Mouse (Mus musculus): ENCODE results near the gene Ubxn6.

Ubxn6 gene

DNA sequence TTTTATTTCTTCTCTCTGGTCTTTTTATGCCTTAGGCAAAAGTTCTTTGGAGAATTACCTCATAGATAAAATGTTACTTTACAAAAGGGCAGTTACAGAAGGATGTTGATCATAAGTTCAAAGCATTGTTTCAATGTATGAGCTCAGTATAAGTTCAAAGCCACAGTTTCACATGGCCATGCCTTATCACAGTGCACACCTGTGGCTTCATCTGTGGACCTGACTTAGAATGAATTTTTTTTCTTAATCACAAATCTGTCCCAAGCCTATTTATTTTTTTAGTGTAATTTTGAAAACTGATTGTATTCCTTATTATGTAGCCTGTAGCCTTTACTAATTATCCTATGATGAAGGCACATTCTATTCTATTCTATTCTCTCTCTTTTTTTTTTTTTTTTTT, 19.9 kb downstream of the Ubxn6 start:
- DNase-seq (ENCODE audit: low spot score) = no peak

DNA sequence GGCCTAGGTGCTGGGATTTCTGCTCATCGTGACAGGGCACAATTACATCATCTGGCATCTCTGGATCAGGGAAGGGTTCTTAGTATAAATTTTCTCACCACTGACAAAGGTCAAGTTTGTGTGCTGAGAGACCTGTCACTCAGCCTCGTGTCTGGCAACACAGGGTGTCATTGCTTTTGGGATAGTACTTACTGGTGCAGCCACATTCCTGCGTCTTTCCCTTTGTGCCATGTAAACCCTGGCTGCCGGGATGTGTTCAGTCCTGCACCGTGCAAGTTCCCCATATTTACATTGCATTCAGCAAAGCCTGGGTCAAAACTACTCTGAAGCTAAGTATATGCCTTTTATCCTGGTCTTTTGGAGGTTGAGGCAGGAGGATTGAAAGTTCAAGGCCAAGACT, 23.5 kb downstream of the Ubxn6 start:
- DNase-seq (ENCODE audit: low spot score) = no peak

- DNase-seq (ENCODE audit: low spot score) = no peak
Observed at GRCm38 (mm10) chr17:56040857-56041163, 34.0 kb downstream of the Ubxn6 start.

DNA sequence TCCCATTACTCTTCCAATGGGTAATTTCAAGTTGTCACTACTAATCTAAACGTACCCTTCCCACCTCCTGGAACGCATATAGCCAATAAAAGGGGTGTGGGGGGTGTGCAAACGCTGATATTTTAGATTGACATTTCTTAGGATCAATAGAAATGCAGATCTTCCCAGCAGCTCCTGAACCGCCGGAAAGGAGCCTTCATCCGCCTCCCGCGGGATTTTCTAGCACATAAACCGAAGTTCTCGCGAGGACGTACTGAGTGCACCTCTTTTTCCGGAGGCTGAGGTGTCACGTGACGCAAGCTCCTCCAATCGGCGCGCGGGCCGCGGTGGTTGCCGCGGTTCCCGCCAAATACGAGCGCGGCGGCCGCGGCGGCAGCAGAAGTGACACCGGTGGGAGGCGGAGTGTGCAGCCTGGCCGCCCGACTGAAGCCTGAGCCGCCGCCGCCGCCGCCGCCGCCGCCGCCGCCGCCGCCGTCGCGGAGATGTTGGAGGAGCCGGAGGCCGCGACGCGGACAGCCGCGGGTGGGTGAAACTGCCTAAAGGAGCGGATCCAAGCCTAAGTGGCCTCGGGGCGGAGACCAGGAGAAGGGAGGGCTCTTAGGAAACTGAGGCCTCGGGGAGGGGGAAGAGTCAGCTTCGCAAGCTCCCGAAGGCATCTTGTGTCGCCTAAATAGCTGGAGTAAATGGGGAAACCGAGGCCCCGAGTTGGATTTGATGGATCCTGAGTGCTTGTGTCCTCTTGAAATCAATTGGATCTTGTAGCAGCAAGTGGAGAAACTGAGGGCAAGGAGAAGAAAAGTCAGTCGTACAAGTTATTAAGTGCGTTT, 34.6 kb downstream of the Ubxn6 start, which contains the start of gene Chaf1a:
Gene Chaf1a, plus strand, starts transcription at position 410 of the 827 bp plus-strand sequence.
- peak; percentile 91 for DNase-seq (ENCODE audit: low spot score)

DNA sequence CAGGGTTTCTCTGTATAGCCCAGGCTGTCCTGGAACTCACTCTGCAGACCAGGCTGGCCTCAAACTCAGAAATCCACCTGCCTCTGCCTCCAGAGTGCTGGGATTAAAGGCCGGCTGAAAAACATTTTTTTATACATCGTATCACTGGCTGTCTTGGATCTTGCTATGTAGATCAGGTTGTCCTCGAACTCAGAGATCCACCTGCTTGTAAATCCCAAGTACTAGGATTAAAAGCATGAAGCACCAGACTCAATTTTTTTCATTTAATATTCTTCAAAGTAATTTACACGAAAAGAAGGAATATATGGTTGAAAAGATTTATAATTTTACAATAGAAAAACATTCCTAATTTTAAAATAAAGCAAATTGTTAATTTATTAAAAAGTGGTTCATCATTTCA, 35.5 kb downstream of the Ubxn6 start:
- DNase-seq (ENCODE audit: low spot score) = no peak

GRCm38 (mm10) chr17:56038583-56039261, 36.1 kb downstream of the Ubxn6 start:
- DNase-seq (ENCODE audit: low spot score) = no peak

DNA sequence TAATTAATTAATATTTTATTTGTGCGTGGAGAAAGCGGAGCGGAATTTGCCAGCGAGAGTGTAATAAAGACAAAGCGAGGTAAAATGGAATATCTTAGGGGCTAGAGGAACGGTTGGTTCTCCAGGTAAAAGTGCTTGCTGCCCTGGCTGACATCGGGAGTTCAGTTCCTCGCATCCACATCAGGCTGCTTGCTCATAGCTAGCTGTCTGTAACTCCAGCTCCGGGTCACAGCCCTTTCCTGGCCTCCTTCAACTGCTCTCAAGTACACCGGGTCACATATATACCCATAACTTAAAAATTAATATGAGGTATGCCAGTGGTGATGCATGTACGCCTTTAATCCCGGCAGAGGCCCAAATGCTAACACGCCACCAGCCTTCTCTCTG, 37.9 kb downstream of the Ubxn6 start:
- DNase-seq (ENCODE audit: low spot score) = no peak

- peak; percentile 98 for DNase-seq (ENCODE audit: low spot score)
Observed at GRCm38 (mm10) chr17:56036176-56036900, 38.5 kb downstream of the Ubxn6 start, which contains the start of gene Sh3gl1. Gene Sh3gl1 (minus strand): TSS chr17:56036635.

- DNase-seq (ENCODE audit: low spot score) = no peak
Observed at GRCm38 (mm10) chr17:56035216-56035615, 39.6 kb downstream of the Ubxn6 start.

DNA sequence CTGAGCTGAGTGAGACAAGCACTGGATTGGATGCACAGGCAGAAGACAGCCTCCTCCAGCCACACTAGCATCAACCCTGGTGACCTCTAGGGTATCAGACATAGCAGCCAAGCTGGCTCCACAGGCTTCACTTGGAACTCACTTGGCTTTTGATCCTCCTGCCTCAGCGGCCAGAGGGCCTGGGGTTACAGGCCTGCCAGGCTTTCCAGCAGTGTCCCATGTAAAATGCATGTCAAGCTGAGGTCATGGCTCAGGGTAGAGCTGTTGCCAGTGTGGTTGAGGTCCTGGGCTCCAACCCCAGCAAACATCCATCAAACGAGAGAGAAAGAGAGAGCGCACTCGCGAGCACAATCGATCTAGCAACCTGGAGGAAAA, 40.1 kb downstream of the Ubxn6 start:
- DNase-seq (ENCODE audit: low spot score) = no peak

- no peak for DNase-seq (ENCODE audit: low spot score)
Observed at GRCm38 (mm10) chr17:56034040-56034725, 40.6 kb downstream of the Ubxn6 start.

- DNase-seq (ENCODE audit: low spot score) = no peak
Observed at GRCm38 (mm10) chr17:56032831-56033230, 42.0 kb downstream of the Ubxn6 start.

- DNase-seq (ENCODE audit: low spot score) = no peak
Observed at GRCm38 (mm10) chr17:56032127-56032733, 42.6 kb downstream of the Ubxn6 start.

DNA sequence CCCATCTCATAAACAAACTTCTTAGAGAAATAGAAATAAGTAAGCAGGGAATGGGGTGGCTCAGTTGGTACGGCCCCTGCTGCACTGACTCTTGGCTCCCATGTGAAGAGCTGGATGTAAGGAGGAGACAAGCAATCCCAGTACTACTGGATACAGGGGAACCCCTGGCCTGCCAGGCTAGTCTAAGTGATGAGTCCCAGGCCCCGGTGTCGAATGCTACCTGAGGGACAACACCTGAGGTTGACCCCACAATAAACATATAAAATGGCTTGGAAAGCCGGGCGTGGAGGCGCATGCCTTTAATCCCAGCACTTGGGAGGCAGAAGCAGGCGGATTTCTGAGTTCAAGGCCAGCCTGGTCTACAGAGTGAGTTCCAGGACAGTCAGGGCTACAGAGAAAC, 43.4 kb downstream of the Ubxn6 start:
- no peak for DNase-seq (ENCODE audit: low spot score)

GRCm38 (mm10) chr17:56030919-56031318, 43.9 kb downstream of the Ubxn6 start:
- no peak for DNase-seq (ENCODE audit: low spot score)

- no peak for DNase-seq (ENCODE audit: low spot score)
Observed at GRCm38 (mm10) chr17:56030238-56030870, 44.5 kb downstream of the Ubxn6 start.

GRCm38 (mm10) chr17:56027801-56028441, 46.9 kb downstream of the Ubxn6 start:
- DNase-seq (ENCODE audit: low spot score) = no peak

DNA sequence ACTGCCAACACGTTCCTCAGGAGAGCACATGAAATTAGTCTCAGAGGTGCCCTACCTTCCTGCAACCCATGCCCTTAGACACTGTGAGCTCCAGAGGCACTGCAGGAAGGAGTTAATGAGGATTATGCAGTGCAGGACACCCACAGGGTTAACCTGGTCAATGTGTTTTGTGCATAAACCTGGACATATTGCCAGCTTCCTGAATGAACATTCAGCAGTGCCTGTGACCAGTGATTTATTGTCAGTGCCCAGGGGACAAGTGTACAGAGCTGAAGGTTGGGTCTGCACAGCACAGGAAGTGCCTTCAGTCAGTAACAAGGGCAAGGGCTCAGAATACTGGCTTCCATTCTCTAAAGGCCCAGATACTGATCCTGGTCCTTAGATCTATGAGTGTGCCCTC, 47.9 kb downstream of the Ubxn6 start:
- DNase-seq (ENCODE audit: low spot score) = no peak

DNA sequence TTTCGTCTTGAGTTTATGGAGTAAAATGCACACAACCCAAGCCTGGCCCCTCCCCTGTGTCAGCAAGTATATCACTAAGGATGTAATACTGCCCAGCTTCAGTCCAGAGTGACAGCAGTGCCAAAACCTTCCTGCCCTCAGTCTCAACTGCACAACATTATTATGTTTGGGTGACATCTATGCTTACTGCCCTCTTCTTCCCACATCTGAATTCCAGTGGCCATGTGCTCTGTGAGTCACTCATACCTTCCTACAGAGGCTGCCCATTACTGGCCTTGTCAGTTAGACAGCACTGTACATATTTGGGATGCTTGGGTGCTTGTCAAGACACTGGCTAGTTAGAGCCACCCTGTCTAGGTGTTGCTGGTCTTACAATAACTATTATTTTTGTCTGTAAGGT, 48.5 kb downstream of the Ubxn6 start:
- DNase-seq (ENCODE audit: low spot score) = no peak

DNA sequence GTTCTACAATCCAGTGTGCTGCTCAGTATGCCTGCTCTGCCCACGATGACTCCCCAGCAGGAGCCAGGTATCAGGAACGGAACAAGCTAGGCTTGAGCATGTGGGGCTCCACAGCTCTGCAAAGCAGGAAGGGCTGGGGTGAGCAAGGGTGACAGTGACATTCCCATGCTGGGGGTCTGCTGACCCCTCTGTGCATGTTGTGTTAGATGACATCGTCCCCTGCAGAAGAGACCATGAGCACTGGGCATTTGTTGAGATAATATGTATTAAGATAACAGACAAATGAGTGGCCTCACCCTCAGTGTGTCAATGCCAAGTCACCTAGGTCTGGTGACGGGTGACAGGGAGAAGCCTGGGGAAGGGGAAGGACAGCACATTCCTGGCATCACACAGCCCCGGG, 49.9 kb downstream of the Ubxn6 start:
- DNase-seq (ENCODE audit: low spot score) = no peak

DNA sequence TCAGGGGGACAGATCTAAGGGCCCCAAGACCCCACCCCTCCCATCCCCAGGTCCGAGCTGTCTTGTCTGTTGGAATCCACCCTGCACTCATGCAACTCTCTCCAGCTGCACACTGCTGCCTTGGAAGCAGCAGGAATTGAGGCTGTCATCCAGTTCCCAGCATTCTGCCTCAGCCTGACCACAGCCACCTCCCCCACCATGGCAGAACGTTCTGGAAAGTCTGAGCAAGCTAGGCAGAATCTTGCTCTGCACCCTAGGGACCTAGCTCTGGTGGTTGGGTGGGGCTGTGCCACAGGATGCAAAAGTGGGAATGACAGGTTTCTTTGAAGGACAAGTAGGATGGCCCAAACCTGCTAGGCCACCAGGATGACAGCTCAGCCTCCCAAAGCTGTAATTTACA, 50.4 kb downstream of the Ubxn6 start:
- DNase-seq (ENCODE audit: low spot score) = no peak

Measured in urinary bladder, postnatal 10 days (tissue).